Mouse (Mus musculus) left cerebral cortex, postnatal 14 days (tissue): Measurements from ENCODE around the gene Pgf. TPM values are rescaled to one million over a fixed set of nuclear protein-coding genes. Genes with fewer than 3 reads are reported as not detected.

Experiments
- DNase-seq, 2 experiments: peaks; one replicate each; pipeline ENCODE4 v3.0.0; 2021 to 2022; ENCODE audit warnings: low spot score in 2 of 2, mixed read lengths in 1 of 2
- intact Hi-C: fragments of 180-260 bp; cut with DNase I; formaldehyde crosslinking; loops from one replicate; pipeline ENCODE4 v1.15.1; 2025
- long read RNA-seq, 2 experiments: library from polyadenylated mRNA; stranded (forward); transcript quantifications; one replicate each; pipeline ENCODE4 v2.0.0; 2021
- total RNA-seq, 2 experiments: library from RNA; stranded (reverse); gene quantifications; 2 replicates each; pipeline ENCODE4 v1.2.3; 2021

Gene Pgf
- total RNA-seq: 1 to 10 TPM; 2.5 to 2.7 TPM
- long read RNA-seq, experiment 1, partial matches to known transcripts: 2 of 5 reads
- long read RNA-seq, experiment 1, other reads (novel, unspliced or antisense): 0 of 5 reads
- long read RNA-seq, experiment 2, partial matches to known transcripts: 1 of 1 reads
- long read RNA-seq, experiment 2, other reads (novel, unspliced or antisense): 0 of 1 reads

- intact Hi-C loops: no loop called here
- no peak for DNase-seq
Measured at GRCm38 (mm10) chr12:85177740-85178239, at the start of gene Pgf. Gene Pgf (minus strand): TSS chr12:85177790.

GRCm38 (mm10) chr12:85227227-85227626 is 49.6 kb upstream of the Pgf start:
- intact Hi-C loops: no loop called here

GRCm38 (mm10) chr12:85219905-85220290 is 42.3 kb upstream of the Pgf start:
- intact Hi-C loops: no loop called here
- DNase-seq: no peak

More at GRCm38 (mm10) chr12:85227227-85227626, 49.6 kb upstream of the Pgf start:
- DNase-seq: no peak

- DNase-seq: peak; percentile 98
- intact Hi-C loops: no loop called here
Measured at GRCm38 (mm10) chr12:85219236-85219904, 41.8 kb upstream of the Pgf start, which contains the start of gene Eif2b2. Gene Eif2b2 (plus strand): TSS chr12:85219481.

- intact Hi-C loops: no loop called here
- DNase-seq: no peak
Measured at GRCm38 (mm10) chr12:85217733-85218310, 40.2 kb upstream of the Pgf start.

GRCm38 (mm10) chr12:85215031-85215430 is 37.4 kb upstream of the Pgf start:
- no peak for DNase-seq
- intact Hi-C loops: no loop called here

GRCm38 (mm10) chr12:85208687-85209199 is 31.2 kb upstream of the Pgf start:
- intact Hi-C loops: no loop called here
- no peak for DNase-seq

- intact Hi-C loops: no loop called here
- DNase-seq: no peak
Measured at GRCm38 (mm10) chr12:85205425-85205824, 27.8 kb upstream of the Pgf start.

- DNase-seq: no peak
- intact Hi-C loops: no loop called here
Measured at GRCm38 (mm10) chr12:85204105-85204504, 26.5 kb upstream of the Pgf start.

- no peak for DNase-seq
- intact Hi-C loops: no loop called here
Measured at GRCm38 (mm10) chr12:85203699-85204098, 26.1 kb upstream of the Pgf start.

GRCm38 (mm10) chr12:85202191-85202590 is 24.6 kb upstream of the Pgf start:
- intact Hi-C loops: no loop called here
- no peak for DNase-seq

- no peak for DNase-seq
- intact Hi-C loops: no loop called here
Measured at GRCm38 (mm10) chr12:85201830-85202147, 24.2 kb upstream of the Pgf start.

- intact Hi-C loops: no loop called here
- no peak for DNase-seq
Measured at GRCm38 (mm10) chr12:85200929-85201829, 23.6 kb upstream of the Pgf start.

- DNase-seq: no peak
- intact Hi-C loops: no loop called here
Measured at GRCm38 (mm10) chr12:85199954-85200353, 22.4 kb upstream of the Pgf start.

GRCm38 (mm10) chr12:85197936-85198335 is 20.3 kb upstream of the Pgf start:
- no peak for DNase-seq
- intact Hi-C loops: no loop called here

- DNase-seq: no peak
- intact Hi-C loops: no loop called here
Measured at GRCm38 (mm10) chr12:85197371-85197770, 19.8 kb upstream of the Pgf start.

GRCm38 (mm10) chr12:85196191-85196590 is 18.6 kb upstream of the Pgf start:
- intact Hi-C loops: no loop called here

GRCm38 (mm10) chr12:85195086-85195485 is 17.5 kb upstream of the Pgf start:
- no peak for DNase-seq
- intact Hi-C loops: no loop called here

More at GRCm38 (mm10) chr12:85196191-85196590, 18.6 kb upstream of the Pgf start:
- DNase-seq: no peak

GRCm38 (mm10) chr12:85194623-85195018 is 17.0 kb upstream of the Pgf start:
- intact Hi-C loops: no loop called here
- DNase-seq: peak; percentile 62
